Mouse (Mus musculus) midbrain, embryonic 10.5 days (tissue): ENCODE results near the gene Cpne7. TPM values are rescaled to one million over a fixed set of nuclear protein-coding genes. Genes with fewer than 3 reads are reported as not detected.
A peak's percentile ranks its signal among the peaks of the same experiment; 100 is the strongest.

Experiments used
- DNase-seq: peaks from one replicate; pipeline ENCODE4 v3.0.0-alpha.2; 2017; ENCODE audit warnings: low spot score
- H3K27ac ChIP-seq: fragments of 300-500 bp; sonication (generic); replicated peaks from 2 replicates; pipeline ENCODE4 v1.5.1; 2016; ENCODE audit warnings: mild to moderate bottlenecking
- H3K27me3 ChIP-seq: fragments of 300-500 bp; sonication (generic); 2 replicates; pipeline ENCODE4 v1.6.1; 2016; ENCODE audit warnings: low read depth, mild to moderate bottlenecking; ENCODE audit not compliant: poor library complexity, severe bottlenecking
- H3K36me3 ChIP-seq: fragments of 300-500 bp; sonication (generic); 2 replicates; pipeline ENCODE4 v1.6.1; 2016; ENCODE audit warnings: mild to moderate bottlenecking, moderate library complexity
- H3K4me1 ChIP-seq: fragments of 300-500 bp; sonication (generic); 2 replicates; pipeline ENCODE4 v1.6.1; 2016
- H3K4me3 ChIP-seq: fragments of 300-500 bp; sonication (generic); 2 replicates; pipeline ENCODE4 v1.5.1; 2016; ENCODE audit warnings: mild to moderate bottlenecking, moderate library complexity
- H3K9me3 ChIP-seq: fragments of 300-500 bp; sonication (generic); replicated peaks from 2 replicates; pipeline ENCODE4 v1.6.1; 2016; ENCODE audit warnings: mild to moderate bottlenecking
- WGBS: fragments of 180-500 bp; shearing (Covaris S2); methylation state at CpG from one replicate; pipeline ENCODE4 v1.1.7; 2016; 5-methylcytosine and 5-hydroxymethylcytosine counted together
- polyA plus RNA-seq: library from polyadenylated mRNA; unstranded; fragments of >200 nt; fragmentation: Nextera tagmentation; extraction: Ambion mirVana; gene quantifications from 2 replicates; pipeline ENCODE4 v1.2.1, GENCODE M21; 2016

The Cpne7 gene
- polyA plus RNA-seq, 1 experiment from 2014 or later, result 0.39 TPM

- no peak overlapping the region for H3K27ac ChIP-seq
- WGBS, result 8% methylated on average over 19 of the region's 19 CpGs
- peaks cover 17% of the 10 kb centered on the region for H3K4me1 ChIP-seq
These were observed 9.1 kb downstream of the Cpne7 start for GRCm38 (mm10) chr8:123126193-123126816.

GRCm38 (mm10) chr8:123131041-123131440 lies 13.9 kb downstream of the Cpne7 start:
- 73% methylated on average over 9 of the region's 9 CpGs for WGBS
- peaks cover 27% of the 10 kb centered on the region for H3K27me3 ChIP-seq
- no peak for DNase-seq

More at GRCm38 (mm10) chr8:123126193-123126816, 9.1 kb downstream of the Cpne7 start:
- Histone ChIP-seq H3K9me3 (no peaks in the 10 kb centered on the region), H3K36me3 (no peaks in the 10 kb centered on the region), H3K27me3 (peaks cover 52% of the 10 kb centered on the region), H3K4me3 (peak overlapping the region; percentile 29)
- DNase-seq, result peak; percentile 68

GRCm38 (mm10) chr8:123132953-123133352 lies 15.8 kb downstream of the Cpne7 start:
- 94% methylated on average over 2 of the region's 2 CpGs for WGBS
- no peak overlapping the region for H3K27ac ChIP-seq
- peaks cover 8% of the 10 kb centered on the region; the same call in 1 of the 2 replicates for H3K27me3 ChIP-seq
- no peaks in the 10 kb centered on the region for H3K36me3 ChIP-seq
- H3K4me1 ChIP-seq, result peaks cover 29% of the 10 kb centered on the region
- H3K4me3 ChIP-seq, result no peak overlapping the region
- no peak for DNase-seq
- H3K9me3 ChIP-seq, result peaks cover 4% of the 10 kb centered on the region; the same call in 1 of the 2 replicates

More at GRCm38 (mm10) chr8:123131041-123131440, 13.9 kb downstream of the Cpne7 start:
- no peaks in the 10 kb centered on the region for H3K36me3 ChIP-seq
- no peak overlapping the region for H3K27ac ChIP-seq
- H3K4me1 ChIP-seq, result peaks cover 26% of the 10 kb centered on the region
- H3K9me3 ChIP-seq, result peaks cover 4% of the 10 kb centered on the region; the same call in 1 of the 2 replicates
- H3K4me3 ChIP-seq, result no peak overlapping the region

- Histone ChIP-seq H3K36me3 (no peaks in the 10 kb centered on the region), H3K4me3 (no peak overlapping the region), H3K4me1 (peaks cover 31% of the 10 kb centered on the region), H3K9me3 (peaks cover 4% of the 10 kb centered on the region; the same call in 1 of the 2 replicates), H3K27me3 (peaks cover 8% of the 10 kb centered on the region; the same call in 1 of the 2 replicates), H3K27ac (peak overlapping the region; percentile 25; the same call in 1 of the 2 replicates)
- DNase-seq, result no peak
- 86% methylated on average over 11 of the region's 11 CpGs for WGBS
These were observed 17.1 kb downstream of the Cpne7 start for GRCm38 (mm10) chr8:123134149-123134713.

- Histone ChIP-seq H3K27ac (peak overlapping the region; percentile 69), H3K36me3 (no peaks in the 10 kb centered on the region), H3K4me3 (no peak overlapping the region), H3K27me3 (peaks cover 8% of the 10 kb centered on the region; the same call in 1 of the 2 replicates), H3K4me1 (peaks cover 31% of the 10 kb centered on the region), H3K9me3 (peaks cover 4% of the 10 kb centered on the region; the same call in 1 of the 2 replicates)
- WGBS, result 28% methylated on average over 7 of the region's 7 CpGs
- no peak for DNase-seq
These were observed 18.2 kb downstream of the Cpne7 start for GRCm38 (mm10) chr8:123135406-123135805.

GRCm38 (mm10) chr8:123135806-123136205 lies 18.6 kb downstream of the Cpne7 start:
- WGBS, result 48% methylated on average over 9 of the region's 9 CpGs
- Histone ChIP-seq H3K9me3 (peaks cover 4% of the 10 kb centered on the region; the same call in 1 of the 2 replicates), H3K27me3 (peaks cover 8% of the 10 kb centered on the region; the same call in 1 of the 2 replicates), H3K4me3 (no peak overlapping the region), H3K36me3 (no peaks in the 10 kb centered on the region), H3K27ac (peak overlapping the region; percentile 69), H3K4me1 (peaks cover 31% of the 10 kb centered on the region)
- no peak for DNase-seq

GRCm38 (mm10) chr8:123136287-123136686 lies 19.1 kb downstream of the Cpne7 start:
- 84% methylated on average over 9 of the region's 9 CpGs for WGBS
- H3K27me3 ChIP-seq, result peaks cover 8% of the 10 kb centered on the region; the same call in 1 of the 2 replicates
- DNase-seq, result no peak

GRCm38 (mm10) chr8:123137645-123138077 lies 20.5 kb downstream of the Cpne7 start:
- Histone ChIP-seq H3K4me3 (no peak overlapping the region), H3K36me3 (no peaks in the 10 kb centered on the region), H3K27ac (peak overlapping the region; percentile 55), H3K9me3 (peaks cover 4% of the 10 kb centered on the region; the same call in 1 of the 2 replicates), H3K27me3 (peaks cover 8% of the 10 kb centered on the region; the same call in 1 of the 2 replicates), H3K4me1 (peaks cover 31% of the 10 kb centered on the region)
- 26% methylated on average over 2 of the region's 2 CpGs for WGBS
- DNase-seq, result no peak

More at GRCm38 (mm10) chr8:123136287-123136686, 19.1 kb downstream of the Cpne7 start:
- Histone ChIP-seq H3K36me3 (no peaks in the 10 kb centered on the region), H3K4me3 (no peak overlapping the region), H3K4me1 (peaks cover 31% of the 10 kb centered on the region), H3K9me3 (peaks cover 4% of the 10 kb centered on the region; the same call in 1 of the 2 replicates), H3K27ac (no peak overlapping the region)

GRCm38 (mm10) chr8:123138741-123139140 lies 21.6 kb downstream of the Cpne7 start:
- DNase-seq, result no peak

GRCm38 (mm10) chr8:123141741-123142462 lies 24.7 kb downstream of the Cpne7 start:
- H3K36me3 ChIP-seq, result no peaks in the 10 kb centered on the region
- peaks cover 10% of the 10 kb centered on the region for H3K4me1 ChIP-seq
- H3K9me3 ChIP-seq, result no peaks in the 10 kb centered on the region
- H3K27ac ChIP-seq, result no peak overlapping the region
- no peak for DNase-seq
- H3K4me3 ChIP-seq, result no peak overlapping the region
- no peaks in the 10 kb centered on the region for H3K27me3 ChIP-seq
- WGBS, result 91% methylated on average over 14 of the region's 14 CpGs

More at GRCm38 (mm10) chr8:123138741-123139140, 21.6 kb downstream of the Cpne7 start:
- Histone ChIP-seq H3K27ac (no peak overlapping the region), H3K4me3 (no peak overlapping the region), H3K27me3 (peaks cover 8% of the 10 kb centered on the region; the same call in 1 of the 2 replicates), H3K4me1 (peaks cover 31% of the 10 kb centered on the region), H3K36me3 (no peaks in the 10 kb centered on the region), H3K9me3 (no peaks in the 10 kb centered on the region)
- 68% methylated on average over 4 of the region's 4 CpGs for WGBS

GRCm38 (mm10) chr8:123145279-123145678 lies 28.1 kb downstream of the Cpne7 start:
- Histone ChIP-seq H3K9me3 (no peaks in the 10 kb centered on the region), H3K27me3 (no peaks in the 10 kb centered on the region), H3K36me3 (no peaks in the 10 kb centered on the region), H3K27ac (no peak overlapping the region), H3K4me1 (no peaks in the 10 kb centered on the region), H3K4me3 (no peak overlapping the region)
- WGBS, result 64% methylated on average over 6 of the region's 6 CpGs
- DNase-seq, result no peak

GRCm38 (mm10) chr8:123146390-123146789 lies 29.2 kb downstream of the Cpne7 start:
- Histone ChIP-seq H3K27ac (no peak overlapping the region), H3K27me3 (no peaks in the 10 kb centered on the region), H3K4me1 (no peaks in the 10 kb centered on the region), H3K9me3 (no peaks in the 10 kb centered on the region), H3K36me3 (no peaks in the 10 kb centered on the region), H3K4me3 (no peak overlapping the region)
- no peak for DNase-seq
- 83% methylated on average over 7 of the region's 7 CpGs for WGBS
